Mouse (Mus musculus): ENCODE measurements at regions not wholly inside any gene's neighbourhood (a gene's known extent, or its start where the extent isn't known, plus 50 kb on each side); places are given as distances from the start of the nearest gene placed in this dataset.

- DNase-seq (ENCODE audit: extremely low spot score): no peak
Measured at GRCm38 (mm10) chr15:37166744-37167143, 159.2 kb upstream of the Zfp706 start.

DNA sequence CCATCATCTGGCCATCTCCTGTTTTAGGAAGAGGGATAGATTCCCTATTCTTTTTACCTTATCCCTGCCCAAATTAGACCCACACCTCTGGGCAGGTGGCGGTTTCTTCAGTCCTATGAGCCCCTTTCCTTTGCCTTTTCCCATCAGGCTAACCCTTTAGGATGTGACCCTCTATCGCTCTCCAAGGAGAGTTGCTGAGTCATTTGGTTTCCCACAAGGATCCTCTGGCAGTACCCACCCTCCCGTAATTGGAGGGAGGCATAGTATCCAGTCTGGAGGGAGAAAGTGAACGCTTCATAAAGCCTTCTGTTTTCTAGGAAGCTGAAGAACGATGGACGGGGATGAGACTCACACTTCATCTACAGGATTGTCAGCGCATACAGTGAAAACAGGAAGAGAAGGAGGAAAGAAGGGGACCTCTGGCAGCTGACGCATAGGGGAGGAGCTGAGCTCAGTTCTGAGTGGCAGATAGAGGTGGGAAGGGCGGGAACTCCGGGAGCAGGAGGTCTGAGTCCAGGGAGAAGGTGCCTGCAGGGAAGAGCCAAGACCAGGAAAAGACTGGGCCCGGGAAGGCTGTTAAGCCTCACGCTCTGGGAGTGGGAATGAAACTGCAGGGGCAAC, 158.4 kb upstream of the Zfp706 start:
- no peak for DNase-seq (ENCODE audit: extremely low spot score)

GRCm38 (mm10) chr15:37165216-37165615, 157.6 kb upstream of the Zfp706 start:
- no peak for DNase-seq (ENCODE audit: extremely low spot score)

- no peak for DNase-seq (ENCODE audit: extremely low spot score)
Measured at GRCm38 (mm10) chr15:37164191-37165135, 156.9 kb upstream of the Zfp706 start.

DNA sequence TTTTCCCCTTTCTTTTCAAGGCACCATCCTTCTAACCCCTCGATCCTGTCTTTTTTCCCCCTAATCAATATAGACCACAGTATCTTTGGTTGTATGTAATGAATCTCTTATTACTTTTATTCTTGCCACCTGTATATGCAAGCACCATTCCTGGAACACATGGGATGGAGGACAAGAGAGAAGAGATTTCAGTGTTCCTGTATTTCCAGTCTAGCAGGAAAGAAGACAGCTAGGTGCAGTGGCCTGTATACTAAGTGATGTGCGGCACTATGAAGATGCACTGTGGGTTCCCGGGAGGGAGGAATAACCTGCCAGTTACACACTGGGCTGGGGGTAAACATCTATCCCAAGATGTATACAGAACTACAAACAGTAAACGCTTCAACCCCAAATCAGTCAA, 152.4 kb upstream of the Zfp706 start:
- no peak for DNase-seq (ENCODE audit: extremely low spot score)

DNA sequence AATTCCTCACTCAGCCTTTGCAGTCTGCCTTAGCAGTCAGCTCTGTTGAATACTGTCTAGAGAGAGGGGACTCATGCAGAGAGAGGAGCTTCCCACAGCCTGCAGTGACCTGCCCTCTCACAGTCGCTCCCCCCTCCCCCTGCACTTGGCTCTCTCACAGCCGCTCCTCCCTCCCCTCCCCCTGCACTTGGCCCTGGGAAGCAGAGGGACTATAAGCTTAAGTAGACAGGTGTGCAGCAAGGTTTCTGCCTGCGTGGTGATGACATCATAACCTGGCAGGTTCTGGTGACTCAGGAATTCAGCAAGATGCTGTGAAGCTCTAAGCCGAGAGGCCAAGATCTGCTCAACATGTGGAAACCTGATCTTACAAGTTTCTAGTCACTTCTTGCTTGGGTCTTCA, 151.8 kb upstream of the Zfp706 start:
- no peak for DNase-seq (ENCODE audit: extremely low spot score)

DNA sequence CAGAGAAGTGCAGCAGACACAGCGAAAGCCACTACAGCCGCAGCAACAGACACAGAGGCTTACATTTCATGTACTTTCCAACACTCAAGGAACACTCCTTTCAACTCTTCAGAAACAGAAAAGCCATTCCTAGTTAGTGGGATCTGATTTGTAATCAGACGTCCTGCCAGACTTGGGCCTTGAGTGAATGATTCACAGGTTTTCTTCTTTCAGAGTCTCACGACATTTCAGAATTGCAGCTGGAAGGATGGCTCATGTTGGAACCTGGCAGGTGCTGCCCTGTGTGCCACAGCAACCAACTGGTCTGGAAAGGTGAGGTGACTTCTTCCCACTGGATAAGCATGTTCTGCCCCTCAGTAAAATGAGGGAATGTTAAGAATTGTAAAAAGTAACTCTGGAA, 149.8 kb upstream of the Zfp706 start:
- no peak for DNase-seq (ENCODE audit: extremely low spot score)

DNA sequence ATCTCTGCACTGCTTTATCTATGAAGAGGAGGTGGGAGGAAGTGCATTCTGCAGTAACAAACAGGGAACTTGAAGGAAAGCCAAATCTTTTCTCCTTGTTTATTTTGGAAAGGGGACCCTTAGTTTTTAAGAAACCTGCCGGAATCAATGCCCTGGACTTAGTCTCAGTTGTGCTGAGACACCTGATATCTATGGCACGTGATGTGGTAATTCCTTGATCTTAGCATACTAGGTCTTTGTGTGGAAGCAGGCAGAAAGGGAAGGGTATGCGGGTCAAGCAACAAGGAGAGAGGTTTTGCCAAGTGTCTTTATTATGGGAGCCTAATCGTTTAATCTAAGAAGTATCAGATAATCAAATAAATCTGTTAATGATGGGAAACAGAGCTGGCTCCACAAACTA, 147.4 kb upstream of the Zfp706 start:
- DNase-seq (ENCODE audit: extremely low spot score): no peak

GRCm38 (mm10) chr15:37153177-37153576, 145.6 kb upstream of the Zfp706 start:
- no peak for DNase-seq (ENCODE audit: extremely low spot score)

- peak; percentile 74 for DNase-seq (ENCODE audit: extremely low spot score)
Measured at GRCm38 (mm10) chr15:37135590-37136164, 128.1 kb upstream of the Zfp706 start.

DNA sequence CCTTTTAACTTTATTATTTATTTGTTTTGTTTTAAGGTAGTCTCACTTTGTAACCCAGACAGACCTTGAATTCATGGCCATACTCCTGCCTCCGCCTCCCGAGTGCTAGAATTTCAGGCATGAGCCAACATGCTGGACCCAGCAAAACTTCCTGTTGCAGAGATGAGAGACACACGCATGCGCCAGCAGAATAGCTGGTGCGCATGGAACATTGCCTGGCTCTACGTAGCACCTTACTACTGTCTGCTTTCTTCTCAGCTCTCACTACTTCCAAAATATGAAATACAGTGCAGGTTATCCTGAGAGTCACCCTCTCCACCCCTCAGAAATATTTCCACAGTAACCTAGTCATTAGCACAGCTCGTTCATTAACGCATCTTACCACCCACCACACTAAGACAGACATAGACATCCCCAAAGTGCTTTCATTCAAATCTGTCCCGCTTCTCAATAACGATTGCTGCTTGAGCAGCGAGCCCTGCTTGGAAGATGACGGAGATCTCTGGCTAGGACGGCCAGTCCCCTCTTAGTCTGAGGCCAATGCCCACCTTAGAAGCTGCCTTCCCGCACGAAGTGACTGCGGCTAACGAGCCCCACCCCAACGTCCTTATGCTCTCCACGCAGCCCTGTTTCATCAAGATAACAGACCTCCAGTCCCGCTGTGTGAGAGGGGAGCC, 127.5 kb upstream of the Zfp706 start:
- no peak for DNase-seq (ENCODE audit: extremely low spot score)

GRCm38 (mm10) chr15:37134386-37134785, 126.8 kb upstream of the Zfp706 start:
- DNase-seq (ENCODE audit: extremely low spot score): peak; percentile 27

GRCm38 (mm10) chr15:37133916-37134315, 126.3 kb upstream of the Zfp706 start:
- DNase-seq (ENCODE audit: extremely low spot score): no peak

GRCm38 (mm10) chr15:37127681-37128080, 120.1 kb upstream of the Zfp706 start:
- no peak for DNase-seq (ENCODE audit: extremely low spot score)

GRCm38 (mm10) chr15:37127170-37127569, 119.6 kb upstream of the Zfp706 start:
- no peak for DNase-seq (ENCODE audit: extremely low spot score)

DNA sequence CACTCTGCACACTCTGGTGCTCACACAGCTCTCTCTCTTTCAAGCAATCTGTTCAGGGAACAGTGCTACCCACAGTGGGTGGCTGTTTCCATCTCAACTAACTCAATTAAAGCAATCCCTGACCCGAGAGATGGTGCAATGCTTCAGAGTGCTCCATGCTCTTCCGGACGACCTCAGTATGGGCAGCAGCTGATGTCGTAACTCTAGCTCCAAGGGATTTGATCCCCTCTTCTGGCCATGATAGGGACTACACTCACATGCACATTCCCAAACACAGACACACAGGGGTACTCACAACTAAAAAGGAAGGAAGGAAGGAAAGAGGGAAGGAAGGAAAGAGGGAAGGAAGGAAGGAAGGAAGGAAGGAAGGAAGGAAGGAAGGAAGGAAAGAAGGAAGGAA, 118.2 kb upstream of the Zfp706 start:
- DNase-seq (ENCODE audit: extremely low spot score): no peak

- no peak for DNase-seq (ENCODE audit: extremely low spot score)
Measured at GRCm38 (mm10) chr15:37124951-37125350, 117.4 kb upstream of the Zfp706 start.

- no peak for DNase-seq (ENCODE audit: extremely low spot score)
Measured at GRCm38 (mm10) chr15:37124299-37124698, 116.7 kb upstream of the Zfp706 start.

- DNase-seq (ENCODE audit: extremely low spot score): peak; percentile 86
Measured at GRCm38 (mm10) chr15:37120381-37120780, 112.8 kb upstream of the Zfp706 start.

- DNase-seq (ENCODE audit: extremely low spot score): peak; percentile 74
Measured at GRCm38 (mm10) chr15:37114119-37114518, 106.5 kb upstream of the Zfp706 start.

DNA sequence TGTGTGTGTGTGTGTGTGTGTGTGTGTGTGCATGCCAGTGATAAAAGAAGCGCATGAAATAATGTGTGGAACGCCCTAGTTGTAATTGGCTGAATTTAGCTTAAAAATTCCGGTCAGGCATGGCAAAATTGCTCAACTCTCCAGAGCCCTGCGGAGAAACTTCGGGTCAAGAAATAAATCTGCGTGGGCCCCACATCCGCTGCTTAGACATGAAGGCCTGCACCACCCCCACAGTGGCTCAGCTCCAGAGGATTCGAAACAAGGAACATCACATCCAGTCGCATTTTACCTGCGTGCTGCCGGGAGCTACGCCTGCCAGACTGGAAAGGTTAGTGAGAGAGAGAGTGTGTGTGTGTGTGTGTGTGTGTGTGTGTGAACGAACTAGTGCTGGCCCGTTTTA, 102.9 kb upstream of the Zfp706 start:
- no peak for DNase-seq (ENCODE audit: extremely low spot score)

- no peak for DNase-seq (ENCODE audit: extremely low spot score)
Measured at GRCm38 (mm10) chr15:37102035-37102555, 94.5 kb upstream of the Zfp706 start.

Data from embryo, embryonic 9.5 days (tissue).